Mouse (Mus musculus) spleen, postnatal 14 days (tissue): ENCODE measurements around the gene Gm5890.
"Not testable (repeated sequence)": the region's sequence is repeated elsewhere in the genome, so short reads cannot be mapped to it uniquely, and the experiment has no call there.

Source experiments
- DNase-seq, 2 experiments: peaks; one replicate each; pipeline ENCODE4 v3.0.0; 2021 to 2022; ENCODE audit warnings: low spot score in 2 of 2

The Gm5890 gene

GRCm38 (mm10) chr7:20262734-20263133, at the start of gene Gm5890:
Gm5890 (minus strand) TSS chr7:20262834.
- not testable (repeated sequence) for DNase-seq

GRCm38 (mm10) chr7:20233728-20234127, 28.9 kb downstream of the Gm5890 start, which contains the start of gene Gm4498:
Gm4498 (minus strand) TSS chr7:20233828.
- DNase-seq = not testable (repeated sequence)
